Comparison of ENCODE assay signal across 10 mouse cellular contexts in genomic region chr9:119155826-119156225, GRCm38 (mm10). TPM values are rescaled to one million over a fixed set of nuclear protein-coding genes. Genes with fewer than 3 reads are reported as not detected.
A peak's percentile ranks its signal among the peaks of the same experiment; 100 is the strongest.
DNase-seq lines count a peak whose midpoint lies in the region; ATAC-seq and TF ChIP-seq lines count a peak whose summit lies in the region.
"Had no signal": no experiment of that assay in that cellular context is flagged by ENCODE, and none has a peak within 500 bp of the region (broad histone marks: within the 10 kb centered on the region; RNA-seq: fewer than 3 reads in every experiment).

No protein-coding gene starts in this region.

- no peak overlapping the region for H3K27ac ChIP-seq in lung, embryonic 15.5 days
- H3K27ac ChIP-seq in lung, postnatal 0 days (ENCODE audit: low read length) = no peak overlapping the region
- H3K27ac ChIP-seq in hindbrain, postnatal 0 days = no peak overlapping the region
- H3K27ac ChIP-seq in midbrain, embryonic 13.5 days = no peak overlapping the region
- H3K27ac ChIP-seq: macrophage had no signal

- TF ChIP-seq CTCF in lung, postnatal 0 days (IDR thresholded peaks at IDR 0.05) = no peak
- TF ChIP-seq CTCF in hindbrain, postnatal 0 days (IDR thresholded peaks at IDR 0.05; ENCODE audit: low read depth) = no peak

- TF ChIP-seq EP300 in lung, postnatal 0 days (IDR thresholded peaks at IDR 0.05) = no peak

- peak; percentile 64 for DNase-seq in adrenal gland, postnatal 10 days
- no peak for DNase-seq in adrenal gland, adult 8-10 months
- no peak for DNase-seq in lung, postnatal 0 days (ENCODE audit: low spot score)
- peak; percentile 6 for DNase-seq in hindbrain, postnatal 0 days (ENCODE audit: low spot score)
- DNase-seq in frontal cortex, postnatal 14 days (ENCODE audit: low spot score in 2 of 2) = no peak
- no peak for DNase-seq in thymus, postnatal 14 days

- H3K4me1 ChIP-seq in lung, embryonic 15.5 days = no peaks in the 10 kb centered on the region
- H3K4me1 ChIP-seq in lung, postnatal 0 days (ENCODE audit: insufficient read depth, low read depth, low read length) = no peaks in the 10 kb centered on the region
- no peaks in the 10 kb centered on the region for H3K4me1 ChIP-seq in hindbrain, postnatal 0 days (ENCODE audit: insufficient read depth, low read length)
- H3K4me1 ChIP-seq in midbrain, embryonic 13.5 days (replicated peaks) = no peaks in the 10 kb centered on the region

- no peaks in the 10 kb centered on the region for H3K9me3 ChIP-seq in lung, embryonic 15.5 days
- H3K9me3 ChIP-seq in lung, postnatal 0 days (ENCODE audit: low read length) = no peaks in the 10 kb centered on the region
- H3K9me3 ChIP-seq in hindbrain, postnatal 0 days (ENCODE audit: low read length) = no peaks in the 10 kb centered on the region
- H3K9me3 ChIP-seq in midbrain, embryonic 13.5 days = no peaks in the 10 kb centered on the region

- peak; percentile 6; the same call in 1 of the 2 replicates for ATAC-seq in lung, embryonic 15.5 days (ENCODE audit: borderline replicate concordance, extremely low read depth, low FRiP score, low TSS enrichment)
- no peak for ATAC-seq in lung, postnatal 0 days
- ATAC-seq in hindbrain, postnatal 0 days = no peak
- ATAC-seq in midbrain, embryonic 13.5 days = no peak

- H3K36me3 ChIP-seq in lung, embryonic 15.5 days = no peaks in the 10 kb centered on the region
- H3K36me3 ChIP-seq in lung, postnatal 0 days (ENCODE audit: insufficient read depth, low read length) = no peaks in the 10 kb centered on the region
- no peaks in the 10 kb centered on the region for H3K36me3 ChIP-seq in hindbrain, postnatal 0 days (ENCODE audit: insufficient read depth, low read length)
- H3K36me3 ChIP-seq in midbrain, embryonic 13.5 days = no peaks in the 10 kb centered on the region

- 49% methylated on average over 7 of the region's 7 CpGs for WGBS in lung, embryonic 15.5 days
- 49% methylated on average over 7 of the region's 7 CpGs for WGBS in lung, postnatal 0 days
- WGBS in hindbrain, postnatal 0 days = 61% methylated on average over 7 of the region's 7 CpGs
- 51% methylated on average over 7 of the region's 7 CpGs for WGBS in midbrain, embryonic 13.5 days

- H3K27me3 ChIP-seq in lung, embryonic 15.5 days = peaks cover 22% of the 10 kb centered on the region; the same call in 1 of the 2 replicates
- no peaks in the 10 kb centered on the region; the same call in 1 of the 2 replicates for H3K27me3 ChIP-seq in lung, postnatal 0 days (replicated peaks; ENCODE audit: insufficient read depth, low read length)
- no peaks in the 10 kb centered on the region for H3K27me3 ChIP-seq in hindbrain, postnatal 0 days (ENCODE audit: insufficient read depth, low read length)
- peaks cover 24% of the 10 kb centered on the region for H3K27me3 ChIP-seq in midbrain, embryonic 13.5 days

- H3K9ac ChIP-seq in lung, embryonic 15.5 days = no peak overlapping the region
- H3K9ac ChIP-seq in lung, postnatal 0 days (replicated peaks; ENCODE audit: low read depth) = no peak overlapping the region
- H3K9ac ChIP-seq in hindbrain, postnatal 0 days (replicated peaks; ENCODE audit: low read length) = no peak overlapping the region
- H3K9ac ChIP-seq in midbrain, embryonic 13.5 days (replicated peaks) = no peak overlapping the region

- peak overlapping the region; percentile 70 for H3K4me2 ChIP-seq in lung, embryonic 15.5 days
- no peak overlapping the region for H3K4me2 ChIP-seq in lung, postnatal 0 days (replicated peaks; ENCODE audit: low read depth, low read length)
- H3K4me2 ChIP-seq in hindbrain, postnatal 0 days (ENCODE audit: low read depth, low read length) = no peak overlapping the region
- no peak overlapping the region for H3K4me2 ChIP-seq in midbrain, embryonic 13.5 days (replicated peaks)

- H3K4me3 ChIP-seq in lung, embryonic 15.5 days = no peak overlapping the region
- H3K4me3 ChIP-seq in lung, postnatal 0 days (ENCODE audit: low read depth, low read length) = no peak overlapping the region
- H3K4me3 ChIP-seq in hindbrain, postnatal 0 days (ENCODE audit: low read length) = no peak overlapping the region
- peak overlapping the region; percentile 55; the same call in 1 of the 2 replicates for H3K4me3 ChIP-seq in midbrain, embryonic 13.5 days (replicated peaks)

RNA-seq across cellular contexts. Expression of gene Acaa1b, which starts 1.1 kb away (rescaled TPM):
- total RNA-seq in adrenal gland, postnatal 10 days (2021) = 100 to 1,000 TPM in 1 of 2 experiments, 10 to 100 TPM in 1; 67.7 to 107 TPM
- 10 to 100 TPM in 2 of 4 experiments, 1 to 10 TPM in 2; 5.5 to 13.8 (median 9.8) TPM for total RNA-seq in adrenal gland, adult 8-10 months (2022)
- 1.2 and 1.6 TPM in 2 replicates for polyA plus RNA-seq in lung, embryonic 15.5 days (2015; fragmentation: Nextera tagmentation; extraction: Ambion mirVana)
- 5.8 and 7.0 TPM in 2 replicates for polyA plus RNA-seq in lung, postnatal 0 days (2015; fragmentation: Nextera tagmentation; extraction: Ambion mirVana)
- total RNA-seq in hindbrain, postnatal 0 days (2014; rRNA removed) = 3.8 and 4.0 TPM in 2 replicates
- polyA plus RNA-seq in hindbrain, postnatal 0 days (2015; fragmentation: Nextera tagmentation; extraction: Ambion mirVana) = 3.9 and 4.0 TPM in 2 replicates
- polyA plus RNA-seq in midbrain, embryonic 13.5 days (2015; fragmentation: Nextera tagmentation; extraction: Ambion mirVana) = 1.4 TPM in 2 replicates
- polyA plus RNA-seq: macrophage had no signal

RNA-seq across cellular contexts. Expression of gene Gm47289, which starts 3.1 kb away (rescaled TPM):
- total RNA-seq in adrenal gland, postnatal 10 days (2021) = not detected
- total RNA-seq in adrenal gland, adult 8-10 months (2022) = not detected
- polyA plus RNA-seq in lung, embryonic 15.5 days (2015; fragmentation: Nextera tagmentation; extraction: Ambion mirVana) = not detected in 2 replicates
- polyA plus RNA-seq in lung, postnatal 0 days (2015; fragmentation: Nextera tagmentation; extraction: Ambion mirVana) = not detected in 2 replicates
- not detected in 2 replicates for total RNA-seq in hindbrain, postnatal 0 days (2014; rRNA removed)
- polyA plus RNA-seq in hindbrain, postnatal 0 days (2015; fragmentation: Nextera tagmentation; extraction: Ambion mirVana) = not detected in 2 replicates
- not detected in 2 replicates for polyA plus RNA-seq in midbrain, embryonic 13.5 days (2015; fragmentation: Nextera tagmentation; extraction: Ambion mirVana)
- total RNA-seq: adrenal gland, postnatal 36 days had no signal
- polyA plus RNA-seq: macrophage had no signal

RNA-seq across cellular contexts. Expression of gene Slc22a13, which starts 53.1 kb away (rescaled TPM):
- total RNA-seq in adrenal gland, postnatal 10 days (2021) = not detected
- total RNA-seq in adrenal gland, adult 8-10 months (2022) = not detected
- polyA plus RNA-seq in lung, embryonic 15.5 days (2015; fragmentation: Nextera tagmentation; extraction: Ambion mirVana) = not detected in 2 replicates
- polyA plus RNA-seq in lung, postnatal 0 days (2015; fragmentation: Nextera tagmentation; extraction: Ambion mirVana) = not detected in 2 replicates
- not detected in 2 replicates for total RNA-seq in hindbrain, postnatal 0 days (2014; rRNA removed)
- polyA plus RNA-seq in hindbrain, postnatal 0 days (2015; fragmentation: Nextera tagmentation; extraction: Ambion mirVana) = not detected in 2 replicates
- not detected in 2 replicates for polyA plus RNA-seq in midbrain, embryonic 13.5 days (2015; fragmentation: Nextera tagmentation; extraction: Ambion mirVana)
- total RNA-seq: adrenal gland, postnatal 36 days had no signal
- polyA plus RNA-seq: macrophage had no signal

RNA-seq across cellular contexts. Expression of gene Dlec1, which starts 53.5 kb away (rescaled TPM):
- 1 to 10 TPM in 1 of 2 experiments, under 1 TPM in 1; 0.84 to 1.6 TPM for total RNA-seq in adrenal gland, postnatal 10 days (2021)
- total RNA-seq in adrenal gland, adult 8-10 months (2022) = 1 to 10 TPM; 2.2 to 6.6 (median 4.5) TPM
- polyA plus RNA-seq in lung, embryonic 15.5 days (2015; fragmentation: Nextera tagmentation; extraction: Ambion mirVana) = 1.3 and 1.4 TPM in 2 replicates
- 0.57 and 0.64 TPM in 2 replicates for polyA plus RNA-seq in lung, postnatal 0 days (2015; fragmentation: Nextera tagmentation; extraction: Ambion mirVana)
- 0.93 and 1.1 TPM in 2 replicates for total RNA-seq in hindbrain, postnatal 0 days (2014; rRNA removed)
- 0.95 and 1.4 TPM in 2 replicates for polyA plus RNA-seq in hindbrain, postnatal 0 days (2015; fragmentation: Nextera tagmentation; extraction: Ambion mirVana)
- polyA plus RNA-seq in midbrain, embryonic 13.5 days (2015; fragmentation: Nextera tagmentation; extraction: Ambion mirVana) = 0.75 and 0.81 TPM in 2 replicates

Comparison
In these comparisons a context has a peak if more than half of its experiments do, and no peak if none do; other contexts are left out.
1. DNase-seq: peak in adrenal gland, postnatal 10 days (single experiment) and hindbrain, postnatal 0 days (single experiment); none in adrenal gland, adult 8-10 months (single experiment), lung, postnatal 0 days (single experiment), frontal cortex, postnatal 14 days (0 of 2) and thymus, postnatal 14 days (single experiment).